Mouse (Mus musculus) adrenal gland, postnatal 10 days (tissue): ENCODE results near the gene Jak2. TPM values are rescaled to one million over a fixed set of nuclear protein-coding genes. Genes with fewer than 3 reads are reported as not detected.

Experiments used
- DNase-seq: peaks from one replicate; pipeline ENCODE4 v3.0.0; 2021; ENCODE audit warnings: mixed read lengths
- total RNA-seq, 2 experiments: library from RNA; stranded (reverse); gene quantifications; 2 replicates each; pipeline ENCODE4 v1.2.3; 2021

Gene Jak2
- total RNA-seq, 2 experiments from 2014 or later, result 17.7 to 20.5 TPM

- no peak for DNase-seq
Observed at GRCm38 (mm10) chr19:29252831-29253545, 1.4 kb downstream of the Jak2 start.

DNA sequence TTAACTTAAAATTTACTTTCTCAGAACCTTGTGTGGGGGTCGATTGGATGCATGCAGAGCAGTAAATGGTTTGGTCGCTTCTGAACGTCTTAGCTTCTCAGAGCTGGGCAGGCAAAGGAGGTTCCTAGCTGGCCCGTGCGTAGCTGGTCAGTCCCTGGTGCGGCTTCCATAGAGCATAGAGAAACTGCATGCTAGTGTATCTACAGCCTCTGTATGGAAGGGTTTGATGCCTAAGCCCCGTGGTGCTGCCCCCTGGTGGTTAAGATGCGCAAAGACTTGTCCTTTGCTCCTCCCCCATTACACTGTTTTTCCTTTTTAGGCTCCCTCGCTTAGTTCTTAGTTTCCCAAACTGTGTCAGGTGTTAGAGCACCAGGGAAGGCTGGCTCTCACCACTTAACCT, 2.1 kb downstream of the Jak2 start:
- DNase-seq, result peak; percentile 90

DNA sequence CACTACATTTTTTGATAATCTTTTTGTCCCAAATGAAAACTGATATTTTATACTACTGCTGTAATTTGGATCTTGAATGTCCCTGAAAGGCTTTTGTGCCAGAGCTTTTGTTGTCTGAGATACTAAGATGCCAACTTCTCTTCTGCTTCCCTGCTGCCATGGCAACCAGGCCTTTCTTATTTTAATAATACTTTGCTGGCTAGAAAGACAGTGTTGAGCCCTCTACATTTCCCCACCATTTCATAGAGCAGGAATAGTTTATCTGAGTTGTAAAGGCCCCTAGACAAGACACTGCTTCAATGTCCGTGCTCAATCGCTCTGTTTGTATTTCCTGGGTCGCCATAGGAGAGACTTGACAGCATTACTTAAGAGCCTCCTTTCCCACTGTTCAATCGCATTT, 3.0 kb downstream of the Jak2 start:
- DNase-seq, result no peak

- DNase-seq, result no peak
Observed at GRCm38 (mm10) chr19:29255327-29256027, 3.8 kb downstream of the Jak2 start.

DNA sequence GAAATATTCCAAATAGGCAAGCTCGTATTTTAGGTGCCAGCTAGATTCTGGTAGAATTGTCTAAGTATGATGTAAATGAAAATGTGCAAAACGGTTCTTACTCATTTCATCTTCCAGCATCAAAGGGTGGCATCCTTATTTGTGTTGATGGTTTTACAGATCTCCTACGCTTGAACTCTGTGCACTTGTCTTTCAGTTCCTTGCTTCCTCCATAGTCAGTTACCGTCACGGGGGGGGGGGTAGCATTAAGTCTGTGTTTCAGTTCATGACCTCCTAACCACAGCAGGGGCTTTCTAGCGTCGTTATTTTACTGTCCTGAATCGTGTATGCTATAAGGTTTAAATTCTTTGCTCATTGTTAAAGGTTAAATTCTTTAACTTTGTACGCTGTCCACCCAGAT, 10.0 kb downstream of the Jak2 start:
- no peak for DNase-seq

DNA sequence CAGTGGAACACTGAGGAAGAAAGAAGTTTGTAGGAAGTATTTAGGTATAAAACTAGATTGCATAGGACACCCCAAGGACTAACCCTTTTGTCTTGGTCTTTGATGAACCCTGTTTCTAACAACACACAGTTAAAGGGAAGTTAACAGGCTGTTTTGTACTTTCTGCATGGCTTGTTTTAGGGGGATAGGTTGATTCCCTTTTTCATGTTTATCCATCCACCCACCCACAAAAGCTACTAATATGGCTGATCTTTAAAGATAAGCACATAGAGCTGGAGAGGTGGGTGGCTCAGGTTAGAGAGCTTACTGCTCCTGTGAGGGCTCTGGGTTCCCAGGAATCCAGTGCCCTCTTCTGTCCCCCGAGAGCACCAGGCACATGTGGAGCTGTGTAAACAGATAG, 11.9 kb downstream of the Jak2 start:
- DNase-seq, result no peak

GRCm38 (mm10) chr19:29265538-29265937, 13.9 kb downstream of the Jak2 start:
- peak; percentile 56 for DNase-seq

DNA sequence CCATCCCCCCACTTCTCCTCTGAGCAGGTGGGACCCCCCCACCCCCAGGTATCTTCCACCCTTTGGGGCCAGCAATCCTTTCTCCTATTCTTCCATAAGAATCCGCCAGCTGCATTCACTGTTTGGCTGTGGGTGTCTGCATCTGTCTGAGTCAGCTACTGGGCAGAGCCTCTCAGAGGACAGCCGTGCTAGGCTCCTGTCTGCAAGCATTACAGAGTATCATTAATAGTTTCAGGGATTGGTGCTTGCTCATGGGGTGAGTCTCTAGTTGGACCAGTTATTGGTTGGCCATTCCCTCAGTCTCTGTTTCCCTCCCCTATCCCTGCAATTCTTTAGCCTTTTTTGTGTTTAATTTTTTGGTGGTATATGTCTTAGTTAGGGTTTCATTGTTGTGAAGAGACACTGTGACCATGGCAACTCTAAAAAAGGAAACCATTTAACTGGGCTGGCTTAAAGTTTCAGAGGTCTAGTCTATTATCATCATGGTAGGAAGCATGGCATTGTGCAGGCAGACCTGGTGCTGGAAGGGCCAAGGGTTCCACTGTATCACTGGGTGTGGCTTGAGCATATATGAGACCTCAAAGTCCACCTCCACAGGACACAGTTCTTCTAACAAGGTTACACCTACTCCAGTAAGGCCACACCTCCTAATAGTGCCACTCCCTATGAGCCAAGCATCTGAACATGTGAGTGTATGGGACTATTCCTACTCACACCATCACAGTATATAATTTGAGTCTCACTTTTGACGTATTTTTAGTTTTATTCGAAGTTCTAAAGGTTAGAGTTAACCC, 15.6 kb downstream of the Jak2 start:
- no peak for DNase-seq

GRCm38 (mm10) chr19:29268788-29269321, 17.2 kb downstream of the Jak2 start:
- no peak for DNase-seq

DNA sequence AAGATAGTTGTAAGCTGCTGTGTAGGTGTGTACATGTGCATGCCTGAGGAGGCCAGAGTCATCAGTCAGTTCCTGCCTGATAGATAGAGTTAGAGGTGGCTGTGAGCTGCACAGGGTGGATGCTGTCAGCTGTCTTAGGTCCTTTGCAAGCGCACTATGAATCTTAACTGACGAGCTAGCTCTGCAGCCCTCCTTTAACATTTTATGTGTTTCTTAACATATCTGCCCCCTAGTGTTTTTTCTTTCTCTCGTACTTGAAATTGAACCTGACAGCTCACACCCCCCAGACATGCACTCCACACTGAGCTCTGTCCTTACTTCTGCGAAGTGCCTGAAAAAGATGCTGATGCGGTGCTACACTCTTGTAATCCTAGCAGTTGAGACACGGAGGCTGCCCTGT, 18.6 kb downstream of the Jak2 start:
- no peak for DNase-seq

GRCm38 (mm10) chr19:29271147-29271578, 19.5 kb downstream of the Jak2 start:
- DNase-seq, result peak; percentile 29

DNA sequence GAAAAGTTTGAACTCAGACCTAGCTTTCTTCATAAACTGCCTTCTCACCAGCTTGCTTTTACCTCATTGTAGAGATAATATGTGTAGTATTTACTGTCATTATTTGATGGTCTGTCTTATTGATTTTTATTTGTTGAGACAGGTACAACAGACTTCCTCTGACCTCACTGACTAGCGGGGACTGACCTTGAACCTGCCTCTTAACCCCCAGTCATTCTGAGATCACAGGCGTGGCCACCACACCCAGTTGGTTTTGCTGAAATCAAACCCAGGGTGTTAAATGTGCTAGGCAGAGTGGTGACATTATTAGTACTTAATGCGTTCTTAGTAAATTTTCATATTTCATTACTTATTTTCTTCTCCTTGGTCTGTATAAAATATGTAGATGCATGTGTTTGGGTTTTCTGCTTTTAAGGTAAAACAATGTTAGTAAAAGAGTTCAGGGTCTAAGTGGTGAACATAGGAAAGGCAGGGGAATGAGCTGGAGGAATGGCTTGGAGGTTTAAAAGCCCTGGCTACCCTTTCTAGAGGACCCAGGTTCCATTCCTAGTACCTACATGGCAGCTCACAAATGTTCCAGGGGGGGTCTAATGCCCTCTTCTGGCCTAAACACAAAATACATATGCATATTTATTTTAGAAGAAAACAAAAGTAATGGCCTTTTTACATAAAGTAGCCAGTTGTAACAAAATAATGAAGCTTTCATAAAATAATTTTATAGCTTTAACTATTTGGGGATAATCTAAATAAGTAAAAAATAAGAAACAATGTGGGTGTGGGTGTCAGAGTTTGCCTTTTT, 20.6 kb downstream of the Jak2 start:
- DNase-seq, result no peak

- no peak for DNase-seq
Observed at GRCm38 (mm10) chr19:29276414-29276813, 24.8 kb downstream of the Jak2 start.

DNA sequence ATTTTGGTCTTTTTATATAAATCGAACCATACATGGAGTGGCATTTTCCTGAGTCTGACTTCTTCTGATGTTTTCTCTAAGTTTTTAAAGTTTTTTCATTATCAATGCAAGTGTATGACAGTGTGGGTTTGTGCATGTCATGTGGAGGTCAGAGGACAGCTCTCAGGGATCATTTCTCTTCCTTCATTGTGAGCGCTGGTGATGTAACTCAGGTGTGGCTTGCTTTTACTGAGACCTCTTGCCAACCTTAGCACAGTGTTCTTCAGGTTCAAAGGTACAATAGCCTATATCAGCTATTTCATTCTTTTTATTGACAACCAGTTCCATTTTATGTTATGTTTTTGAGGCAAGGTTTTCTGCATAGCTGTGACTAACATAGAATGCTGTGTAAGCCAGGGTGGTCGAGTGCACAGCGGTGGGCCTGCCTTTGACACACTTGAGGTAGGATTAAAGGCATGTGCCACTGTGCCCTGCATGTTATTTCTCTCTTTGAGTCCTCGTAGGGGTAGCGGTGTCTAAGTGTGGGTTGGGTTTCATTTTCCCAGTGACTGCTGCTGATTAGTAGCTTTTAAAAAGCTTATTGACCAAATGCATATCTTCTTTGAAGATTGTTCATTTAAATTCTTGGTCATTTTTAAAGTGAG, 27.4 kb downstream of the Jak2 start:
- no peak for DNase-seq

GRCm38 (mm10) chr19:29285451-29285869, 33.8 kb downstream of the Jak2 start:
- DNase-seq, result no peak

GRCm38 (mm10) chr19:29287863-29288262, 36.2 kb downstream of the Jak2 start:
- no peak for DNase-seq

DNA sequence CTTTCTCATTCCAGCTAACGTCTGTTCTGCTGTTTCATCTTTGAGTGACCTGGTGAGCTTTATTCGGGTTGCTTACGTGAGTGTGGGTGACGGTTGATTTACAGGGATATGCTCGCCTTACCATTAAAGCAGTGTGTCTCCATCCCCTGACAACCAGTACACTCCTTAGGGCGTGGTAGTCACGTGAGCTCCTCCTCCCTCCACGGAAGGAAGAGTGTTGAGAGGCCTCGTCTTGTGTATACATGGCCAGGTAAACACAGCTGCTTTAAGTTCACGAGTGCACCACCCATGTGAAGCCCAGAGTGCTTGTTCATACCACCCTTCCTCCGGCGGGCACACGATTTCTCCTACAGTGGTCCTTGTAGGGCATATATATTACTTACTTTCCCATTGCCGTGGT, 39.9 kb downstream of the Jak2 start:
- DNase-seq, result no peak

DNA sequence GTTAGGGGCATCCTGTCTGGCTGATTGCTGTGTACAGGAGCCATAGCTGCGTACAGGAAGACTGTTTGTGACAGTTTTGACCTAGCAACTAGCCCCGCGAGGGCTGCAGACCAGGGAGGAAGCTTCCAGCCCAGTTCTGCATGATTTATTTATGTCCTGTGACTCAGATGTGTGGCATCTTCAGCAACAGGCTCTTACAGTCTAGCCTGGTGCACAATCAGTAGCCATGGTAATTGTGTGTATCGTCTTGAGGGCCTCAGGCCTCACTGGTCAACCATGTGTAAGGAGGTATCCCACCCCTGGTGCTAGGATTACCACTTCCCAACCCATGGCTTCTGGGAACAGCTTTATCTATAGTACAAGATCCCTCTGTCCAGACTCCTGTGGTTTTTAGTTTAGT, 40.9 kb downstream of the Jak2 start:
- DNase-seq, result no peak

DNA sequence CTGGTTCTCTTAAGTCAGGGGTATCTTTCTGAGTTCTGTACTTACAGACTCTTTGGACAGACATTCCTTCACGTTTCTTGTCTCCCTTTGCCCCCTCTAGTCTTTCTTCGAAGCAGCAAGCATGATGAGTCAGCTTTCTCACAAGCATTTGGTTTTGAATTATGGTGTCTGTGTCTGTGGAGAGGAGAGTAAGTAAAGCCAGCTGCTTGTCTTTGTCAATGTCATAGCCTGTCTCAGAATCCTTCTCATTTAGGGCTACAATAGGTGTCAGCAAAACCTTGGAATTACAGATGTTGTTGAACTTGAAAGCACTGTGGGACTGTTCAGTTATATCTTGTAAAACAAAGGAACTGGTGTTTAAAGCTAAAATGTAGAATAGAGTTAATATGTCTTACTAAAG, 43.1 kb downstream of the Jak2 start:
- DNase-seq, result no peak

DNA sequence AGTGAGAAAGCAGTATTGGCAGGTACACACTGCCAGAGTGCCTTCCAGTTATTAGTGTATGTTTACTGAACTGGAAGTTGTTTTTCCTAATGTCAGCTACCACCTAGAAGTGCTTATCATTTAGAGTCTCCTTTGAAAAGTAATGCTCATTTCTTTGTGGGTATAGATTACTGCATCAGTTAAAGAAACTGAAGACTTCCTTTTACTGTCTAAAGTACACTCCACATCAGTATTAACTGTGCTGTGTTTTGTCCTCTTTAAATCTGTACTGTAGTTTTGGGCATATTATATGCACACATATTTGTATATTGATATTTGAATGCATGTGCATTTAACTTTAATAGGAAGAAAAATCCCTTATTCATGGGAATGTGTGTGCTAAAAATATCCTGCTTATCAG, 44.5 kb downstream of the Jak2 start:
- no peak for DNase-seq

DNA sequence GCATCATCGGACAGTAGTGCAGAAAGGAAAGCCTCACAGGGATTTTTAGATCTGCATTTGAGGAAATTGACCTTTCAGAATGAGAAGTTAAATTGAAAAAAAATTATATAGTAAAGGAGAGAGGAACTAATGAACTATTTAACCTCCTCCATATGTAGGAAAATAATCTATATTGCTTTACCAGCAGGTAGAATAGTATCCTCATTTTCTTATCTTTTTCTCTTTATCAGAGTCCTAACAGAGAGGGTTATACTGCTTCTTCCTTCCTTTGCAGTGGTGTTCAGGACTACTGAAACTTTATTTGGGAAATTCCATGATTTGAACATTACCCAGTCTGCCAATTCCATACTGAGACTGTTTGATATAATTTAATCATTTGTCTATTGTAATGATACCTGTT, 45.7 kb downstream of the Jak2 start:
- no peak for DNase-seq

- DNase-seq, result no peak
Observed at GRCm38 (mm10) chr19:29300919-29301318, 49.3 kb downstream of the Jak2 start.
